Mouse (Mus musculus) fat pad, adult 2 months (tissue): ENCODE data around the gene Aqp12.
"Not testable (repeated sequence)": the region's sequence is repeated elsewhere in the genome, so short reads cannot be mapped to it uniquely, and the experiment has no call there.

ENCODE experiments used
- DNase-seq: peaks from one replicate; pipeline ENCODE4 v3.0.0-alpha.2; 2011; ENCODE audit warnings: low read depth, low spot score; ENCODE audit errors: extremely low read depth

Aqp12 gene

DNA sequence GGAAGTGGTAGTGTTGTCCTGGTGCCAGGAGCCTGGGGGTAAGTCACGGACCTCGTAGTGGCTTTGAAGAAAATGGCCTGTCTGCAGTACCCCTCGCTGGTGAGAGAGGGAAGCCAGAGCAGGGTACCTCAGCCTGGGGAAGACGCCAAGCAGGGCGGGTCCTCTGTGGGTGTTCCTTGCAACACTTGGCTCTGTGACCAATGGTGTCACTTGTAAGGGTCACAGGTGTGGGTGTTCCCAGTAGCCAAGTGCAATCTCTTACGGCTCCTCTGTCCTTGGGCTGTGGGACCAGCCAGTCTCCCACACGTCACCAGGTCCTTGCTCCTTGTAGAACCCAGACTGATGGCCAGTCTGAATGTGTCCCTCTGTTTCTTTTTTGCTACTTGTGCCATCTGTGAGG is at the start of gene Aqp12:
Aqp12 (plus strand) TSS at position 274 of the 400 bp plus-strand sequence.
- DNase-seq, result no peak

DNA sequence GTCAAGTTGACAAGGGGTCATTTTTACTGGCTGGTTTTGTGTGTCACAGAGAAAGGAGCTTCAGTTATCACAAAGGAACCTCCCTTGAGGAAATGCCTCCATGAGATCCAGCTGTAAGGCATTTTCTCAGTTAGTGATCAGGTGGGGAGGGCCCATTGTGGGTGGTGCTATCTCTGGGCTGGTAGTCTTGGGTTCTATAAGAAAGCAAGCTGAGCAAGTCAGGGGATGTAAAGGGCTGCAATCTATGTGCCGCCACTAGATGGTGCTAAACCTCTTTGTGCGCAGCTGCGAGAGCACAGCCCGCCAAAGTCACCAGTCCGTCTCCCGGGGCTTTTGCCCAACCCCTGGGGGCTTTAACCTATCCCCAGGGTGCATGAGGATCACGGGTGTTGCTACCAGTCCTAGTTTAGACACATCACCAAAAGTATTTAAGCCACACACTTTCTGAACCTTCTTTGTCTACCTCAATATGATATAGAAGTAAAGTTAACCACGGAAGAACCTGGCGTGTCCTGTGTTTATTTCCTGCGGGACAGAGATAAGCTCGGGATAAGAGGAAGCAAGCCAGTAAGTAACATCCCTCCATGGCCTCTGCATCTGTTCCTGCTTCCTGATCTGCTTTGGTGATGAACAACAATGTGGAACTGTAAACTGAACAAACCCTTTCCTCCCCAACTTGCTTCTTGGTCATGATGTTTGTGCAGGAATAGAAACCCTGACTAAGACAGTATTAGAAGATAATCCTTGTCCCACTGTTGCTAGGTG is 49.4 kb upstream of the Aqp12 start:
- not testable (repeated sequence) for DNase-seq

DNA sequence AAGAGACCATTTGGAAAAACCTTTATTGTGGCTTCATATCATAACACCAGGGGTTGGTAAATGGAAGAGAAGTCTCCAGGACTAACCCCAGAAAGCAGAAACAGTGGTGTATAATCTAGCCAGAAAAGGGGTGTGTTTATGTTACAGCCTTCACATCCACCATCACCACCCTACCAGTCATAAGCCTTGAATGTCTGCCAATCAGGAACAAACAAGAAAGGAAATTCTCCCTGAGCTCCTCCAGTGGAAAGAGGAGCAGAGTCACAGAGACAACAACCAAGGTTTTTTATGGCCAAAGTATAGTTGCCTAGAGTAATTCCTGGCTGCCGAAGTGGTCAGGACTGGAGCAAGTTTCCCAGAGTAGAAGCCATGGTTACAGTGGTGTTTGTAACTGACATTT is 47.1 kb upstream of the Aqp12 start:
- no peak for DNase-seq

DNA sequence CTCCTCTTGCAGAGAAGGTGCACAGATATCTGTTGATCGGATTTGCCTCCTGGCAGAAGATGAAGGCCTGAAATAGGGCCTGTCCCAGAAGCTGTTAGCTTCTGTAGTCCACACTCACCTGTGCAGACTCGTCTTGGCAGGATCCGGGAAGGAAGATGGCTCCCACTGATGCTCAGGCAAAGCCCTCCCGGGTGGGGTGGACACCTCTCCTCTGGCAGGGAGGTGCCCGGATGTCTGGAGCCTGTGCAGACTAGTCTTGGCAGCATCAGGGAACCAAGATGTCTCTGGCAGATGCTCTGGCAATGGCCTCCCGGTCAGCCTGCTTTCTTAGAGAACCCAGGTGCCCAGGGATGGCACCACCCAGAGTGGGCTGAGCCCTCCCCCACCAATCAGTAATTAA is 35.3 kb upstream of the Aqp12 start:
- not testable (repeated sequence) for DNase-seq

DNA sequence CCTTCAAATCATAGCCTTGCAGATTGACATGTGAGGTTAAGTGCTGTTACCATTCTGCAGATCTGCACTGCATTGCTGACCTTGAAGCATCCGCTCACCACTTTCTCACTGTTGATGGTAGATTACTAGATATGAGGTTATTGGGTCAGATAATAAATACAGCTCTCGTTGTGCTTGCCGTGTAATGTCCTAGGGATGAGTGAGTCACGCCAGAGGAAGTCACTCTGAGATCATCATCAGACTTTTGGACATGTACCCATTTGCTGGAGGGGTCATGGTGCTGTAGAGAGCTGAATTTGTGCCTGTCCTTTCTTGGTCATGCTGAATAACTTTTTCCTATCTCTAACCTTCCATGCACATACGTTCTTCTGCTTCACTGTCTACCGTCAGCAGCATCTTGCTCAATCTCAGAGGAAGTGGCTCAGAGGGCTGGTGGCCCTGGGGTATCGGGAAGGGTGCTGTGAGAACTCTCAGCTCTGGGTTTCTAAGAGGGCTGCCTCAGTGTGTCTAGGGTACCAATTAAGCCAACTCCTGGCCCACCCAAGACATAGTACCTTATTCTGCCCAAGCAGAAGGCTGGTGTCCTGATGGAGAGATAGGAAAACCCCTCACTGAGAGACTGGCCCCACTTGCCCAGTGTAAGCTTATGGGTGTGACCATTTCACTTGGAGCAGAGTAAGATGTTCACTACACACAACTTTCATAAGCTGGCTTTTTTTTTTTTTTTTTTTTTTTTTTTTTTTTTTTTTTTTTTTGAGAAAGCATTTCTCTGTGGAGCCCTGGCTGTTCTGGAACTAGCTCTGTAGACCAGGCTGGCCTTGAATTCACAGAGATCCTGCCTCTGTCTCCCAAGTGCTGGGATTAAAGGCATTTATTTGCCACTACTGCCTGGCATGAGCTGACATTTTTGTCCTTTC is 34.0 kb upstream of the Aqp12 start:
- DNase-seq, result peak; percentile 4

DNA sequence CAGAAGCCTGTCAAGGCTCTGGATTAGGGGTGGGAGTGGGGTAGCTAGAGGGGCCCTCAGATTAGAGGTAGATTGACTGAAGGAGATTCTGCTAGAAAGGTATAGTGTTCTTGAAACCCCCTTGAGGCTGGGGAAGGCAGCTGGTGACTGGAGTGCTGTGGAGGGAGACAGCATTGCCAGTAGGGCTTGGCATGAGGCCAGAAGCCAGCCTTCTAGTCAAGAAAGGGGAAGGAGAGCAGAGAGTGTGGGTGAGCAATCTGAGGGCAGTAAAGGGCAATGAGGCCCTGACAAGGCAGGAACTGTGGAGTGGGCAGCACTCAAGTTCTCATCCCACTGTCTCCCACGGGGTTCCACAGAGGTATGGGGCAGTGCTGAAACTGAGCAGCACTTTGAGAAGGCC is 33.3 kb upstream of the Aqp12 start:
- DNase-seq, result no peak

DNA sequence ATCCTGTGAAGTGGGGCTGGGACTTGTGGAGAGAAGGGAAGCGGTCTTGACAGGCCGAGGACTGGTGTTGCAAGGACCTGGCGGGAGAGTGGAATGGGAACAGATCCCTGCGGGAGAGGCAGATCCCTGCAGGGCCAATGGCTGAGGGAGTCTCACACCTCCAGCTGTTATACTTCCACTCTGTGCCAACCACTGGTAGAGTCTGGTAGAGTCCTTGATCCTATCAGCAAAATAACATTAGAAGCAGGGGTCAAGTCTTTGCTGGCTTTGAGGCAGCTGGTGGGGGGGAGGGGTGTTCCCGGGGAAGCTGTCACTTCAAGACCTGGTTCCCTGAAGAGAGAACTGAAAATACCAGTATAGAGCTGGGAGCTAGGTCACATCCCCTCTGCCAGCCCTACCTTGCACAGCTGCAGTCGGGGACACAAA is 30.0 kb upstream of the Aqp12 start:
- DNase-seq, result peak; percentile 7

DNA sequence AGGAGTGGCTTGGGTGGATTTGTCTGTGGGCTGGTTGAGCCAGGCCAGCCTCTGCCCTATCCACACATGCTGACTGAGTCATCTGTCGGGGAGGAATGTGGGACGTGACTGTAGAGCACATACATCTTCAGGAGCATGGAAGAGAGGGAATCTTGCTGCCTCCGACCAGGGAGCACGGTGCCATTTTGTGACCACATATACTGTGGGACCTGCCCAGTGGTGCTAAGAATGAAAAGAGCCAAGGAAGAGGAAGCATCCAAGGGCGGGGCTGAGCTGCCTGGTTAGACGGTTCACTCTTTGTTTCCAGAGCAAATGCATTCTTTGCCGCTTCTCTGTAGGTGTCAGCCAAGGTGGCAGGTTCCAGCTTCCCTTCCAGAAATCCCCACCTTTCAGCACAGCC is 27.5 kb upstream of the Aqp12 start:
- DNase-seq, result no peak

DNA sequence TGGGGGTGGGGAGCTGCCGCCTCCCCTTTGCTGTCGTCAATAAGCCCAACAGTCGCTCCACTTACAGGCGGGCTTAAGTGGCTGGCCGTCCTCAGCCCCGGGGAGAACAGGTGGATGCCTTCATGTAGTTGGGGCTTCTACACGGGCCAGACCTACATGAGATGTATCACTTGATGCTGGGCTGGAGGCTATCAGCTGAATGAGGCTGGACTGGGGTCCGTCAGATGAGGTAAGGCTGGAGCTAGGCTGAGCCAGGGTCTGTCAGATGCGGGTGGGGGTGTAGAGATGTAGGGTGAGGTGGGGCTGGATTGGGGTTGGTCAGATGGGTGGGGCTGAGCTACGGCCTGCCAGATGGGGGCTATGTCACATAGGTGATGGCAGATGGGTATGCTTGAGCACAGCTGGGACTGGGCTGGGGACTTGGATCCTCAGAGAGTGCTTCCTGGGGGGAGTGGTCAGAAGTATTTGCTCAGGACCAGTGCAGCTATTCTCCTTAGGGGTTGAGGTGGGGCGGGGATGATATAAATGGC is 27.0 kb upstream of the Aqp12 start:
- DNase-seq, result no peak

DNA sequence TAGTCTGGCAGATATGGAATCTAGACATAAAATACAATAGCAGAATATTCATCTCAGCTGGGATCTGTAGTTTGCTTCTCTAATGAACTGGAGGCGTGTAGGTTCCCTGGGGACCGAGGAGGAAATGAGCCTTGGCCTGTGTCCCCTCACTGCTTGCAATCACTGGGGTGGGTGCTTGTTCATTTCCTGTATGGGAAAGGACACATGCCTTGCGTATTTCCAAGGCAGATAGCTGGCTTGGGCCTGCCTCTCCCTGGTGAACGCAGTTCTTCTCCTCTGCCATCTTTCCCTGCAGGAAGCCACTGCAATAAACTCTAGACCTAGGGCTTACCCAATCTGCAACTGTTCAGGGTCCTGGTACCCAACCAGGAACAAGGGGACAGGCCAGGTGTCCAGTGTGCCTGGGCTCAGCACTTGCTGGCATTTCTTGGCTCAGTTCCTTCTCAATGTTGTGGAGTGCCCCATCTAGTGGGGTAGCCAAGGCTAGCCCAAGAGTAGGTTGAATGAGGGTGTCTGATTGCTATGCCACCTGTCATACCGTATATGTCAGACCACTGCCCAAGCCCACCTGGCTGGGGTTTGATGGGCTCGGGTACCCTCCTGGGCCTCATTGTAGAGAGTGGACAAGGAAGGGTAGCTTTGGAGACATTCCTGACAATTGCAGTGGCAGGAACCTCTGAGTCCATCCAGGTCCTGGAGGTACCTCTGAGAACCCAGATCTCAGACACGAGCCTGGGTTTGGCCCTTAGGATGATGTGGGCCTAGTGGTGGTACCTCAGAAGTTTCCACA is 24.9 kb upstream of the Aqp12 start:
- DNase-seq, result no peak

DNA sequence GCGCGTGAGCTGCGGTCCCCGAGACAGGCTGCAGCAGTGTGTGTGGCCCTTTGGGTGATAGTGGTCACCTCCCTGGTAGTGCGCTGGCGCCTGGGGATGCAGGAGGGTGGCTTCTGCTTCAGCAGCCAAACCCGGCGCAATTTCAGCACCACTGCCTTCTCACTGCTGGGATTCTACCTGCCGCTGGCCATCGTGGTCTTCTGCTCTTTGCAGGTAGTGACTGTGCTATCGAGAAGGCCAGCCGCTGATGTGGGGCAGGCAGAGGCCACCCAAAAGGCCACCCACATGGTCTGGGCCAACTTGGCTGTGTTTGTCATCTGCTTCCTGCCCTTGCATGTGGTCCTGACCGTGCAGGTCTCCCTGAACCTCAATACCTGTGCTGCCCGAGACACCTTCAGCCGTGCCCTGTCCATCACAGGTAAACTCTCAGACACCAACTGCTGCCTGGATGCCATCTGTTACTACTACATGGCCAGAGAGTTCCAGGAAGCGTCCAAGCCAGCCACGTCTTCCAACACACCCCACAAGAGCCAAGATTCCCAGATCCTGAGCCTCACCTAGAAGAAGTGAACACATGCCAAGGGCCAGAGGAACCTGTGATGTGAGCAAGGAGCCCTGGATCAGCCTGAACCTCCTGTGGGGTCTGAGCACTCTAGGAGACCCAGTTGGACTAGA is 23.1 kb upstream of the Aqp12 start:
- DNase-seq, result no peak

DNA sequence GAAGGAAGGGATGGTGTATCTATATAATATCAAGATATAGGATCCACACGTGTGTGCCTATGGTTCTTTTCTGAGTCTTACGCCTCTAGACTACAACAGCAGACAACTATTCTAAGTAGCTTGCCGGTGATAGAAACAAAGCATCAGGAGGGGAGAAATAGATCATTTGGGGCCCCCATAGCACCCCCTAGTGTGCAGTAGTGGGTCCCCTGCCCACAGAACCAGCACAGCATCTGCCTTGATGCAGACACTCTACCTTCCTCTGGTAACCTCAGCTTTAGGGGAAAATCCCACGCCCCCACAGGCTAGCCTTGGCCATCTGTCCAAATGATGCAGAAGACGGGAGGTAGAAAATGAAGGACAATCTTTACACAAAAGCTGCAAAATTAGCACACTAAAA is 21.1 kb upstream of the Aqp12 start:
- no peak for DNase-seq

DNA sequence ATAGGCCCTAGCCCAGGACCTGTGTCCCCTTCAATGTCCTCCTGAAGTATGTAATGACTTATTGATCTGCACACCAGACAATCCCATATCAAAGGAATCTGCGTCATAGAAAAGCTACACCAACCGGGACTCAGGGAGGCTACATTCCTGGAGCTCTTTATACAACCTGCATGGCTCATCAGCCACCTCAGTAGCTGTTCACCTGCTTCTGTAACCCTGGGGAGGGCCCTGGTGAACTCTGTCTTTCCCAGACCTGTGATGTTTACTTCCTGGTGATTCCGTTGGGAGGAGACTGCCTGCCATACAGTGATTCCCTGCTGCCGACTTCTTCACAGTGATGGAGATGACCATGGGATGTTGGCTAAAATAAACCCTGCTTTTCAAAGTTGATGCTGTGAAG is 17.2 kb upstream of the Aqp12 start:
- no peak for DNase-seq

DNA sequence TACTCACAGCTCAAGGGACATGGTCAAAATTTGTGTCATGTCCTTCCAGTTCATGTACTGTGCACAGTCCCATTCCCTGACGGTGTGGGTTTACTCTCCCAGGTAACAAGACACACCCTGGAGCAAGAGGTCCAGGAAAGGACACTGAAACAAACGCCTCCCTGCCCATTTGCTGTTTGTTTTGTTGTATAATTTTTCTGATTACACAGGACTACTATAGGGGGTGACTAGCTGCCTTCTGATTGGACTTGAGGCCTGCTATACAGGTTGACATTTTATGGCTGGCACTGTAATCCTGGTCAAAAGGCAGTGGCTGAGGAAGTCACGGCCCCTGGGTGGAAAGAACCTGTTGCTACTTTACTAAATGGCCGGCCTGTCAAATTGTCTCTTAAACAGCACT is 16.2 kb upstream of the Aqp12 start:
- no peak for DNase-seq

DNA sequence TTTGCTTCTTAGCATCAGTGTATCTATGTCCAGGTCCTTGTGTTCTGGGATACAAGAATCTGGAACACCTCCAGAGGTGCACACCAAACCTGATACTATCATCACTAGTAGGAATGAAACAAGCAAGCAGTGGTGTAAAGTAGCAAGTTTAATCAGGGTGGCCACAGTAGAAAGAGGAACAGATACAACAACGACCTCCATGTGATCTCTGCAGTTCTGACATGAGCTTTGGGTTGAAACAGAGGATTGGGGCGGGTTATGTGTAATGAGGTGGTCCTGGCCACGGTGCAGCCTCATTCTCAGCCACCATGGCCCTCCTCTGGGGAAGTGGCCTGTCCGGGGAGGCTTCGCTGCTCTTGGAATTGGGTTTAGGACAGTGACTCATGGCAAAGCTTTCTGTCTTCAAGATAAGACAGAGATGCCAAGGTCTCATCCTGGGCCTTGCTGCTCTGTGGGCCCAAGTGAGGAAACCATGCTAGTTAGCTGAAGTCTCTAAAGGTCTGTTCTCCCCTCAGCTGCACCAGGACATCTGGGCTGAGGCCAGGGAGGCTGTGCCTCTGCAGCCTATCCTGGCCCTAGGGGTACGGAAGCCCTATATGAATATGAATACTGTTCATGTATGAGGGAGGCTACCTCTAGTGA is 13.8 kb upstream of the Aqp12 start:
- no peak for DNase-seq

DNA sequence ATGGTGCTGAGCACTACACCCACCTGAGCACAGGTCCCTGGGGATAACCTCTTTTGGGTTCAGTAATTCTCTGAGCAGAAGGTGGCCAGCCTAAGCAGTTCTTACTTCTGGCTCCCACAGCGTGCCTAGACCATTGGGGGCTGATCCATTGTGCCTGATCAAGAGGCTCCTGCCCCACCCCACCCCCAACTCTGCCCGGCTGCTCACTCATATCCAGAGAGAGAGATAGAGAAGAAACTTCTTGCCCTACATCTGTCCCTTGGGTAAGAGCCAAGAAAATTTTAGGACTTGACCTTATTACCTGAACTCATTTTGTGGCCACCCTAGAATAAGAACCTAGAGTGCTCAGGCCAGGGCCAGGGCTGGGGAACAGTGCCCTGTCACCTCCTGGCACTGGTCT is 13.3 kb upstream of the Aqp12 start:
- DNase-seq, result no peak

DNA sequence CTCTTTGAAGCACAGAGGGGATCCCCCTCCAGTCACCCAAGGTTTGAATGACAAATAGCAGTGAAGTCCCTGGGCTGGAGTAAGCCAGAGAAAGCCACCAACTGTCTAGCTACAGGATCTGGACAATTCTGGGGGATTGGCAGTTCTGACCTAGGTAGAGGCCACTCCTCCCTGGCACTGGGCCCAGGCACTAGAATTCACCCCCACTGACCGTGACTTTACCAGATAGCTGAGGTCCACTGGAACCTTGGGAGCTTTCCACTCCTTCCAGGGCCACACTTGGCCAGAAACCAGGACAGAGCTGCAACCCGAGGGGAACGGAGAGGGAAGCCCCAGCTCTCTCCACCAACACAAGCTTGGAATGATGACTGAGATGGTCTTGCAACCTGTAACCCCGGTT is 3.1 kb downstream of the Aqp12 start:
- DNase-seq, result no peak

DNA sequence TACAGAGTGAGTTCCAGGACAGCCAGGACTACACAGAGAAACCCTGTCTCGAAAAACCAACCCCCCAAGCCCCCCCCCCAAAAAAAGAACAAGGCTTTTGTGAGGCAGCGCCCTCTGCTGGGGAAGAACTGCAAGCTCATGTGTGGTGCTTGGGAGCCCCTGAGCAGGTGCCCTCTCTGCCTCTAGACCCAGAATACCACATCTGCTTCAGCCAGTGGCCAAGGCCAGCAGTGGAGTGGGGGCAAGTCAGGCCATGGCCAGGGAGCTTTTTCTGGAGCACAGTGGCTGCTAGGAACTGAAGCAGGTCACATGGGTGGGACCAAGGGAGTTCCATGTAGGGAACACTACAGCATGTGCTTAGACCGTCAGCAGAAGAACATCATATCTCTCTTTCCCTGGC is 4.6 kb downstream of the Aqp12 start:
- no peak for DNase-seq

DNA sequence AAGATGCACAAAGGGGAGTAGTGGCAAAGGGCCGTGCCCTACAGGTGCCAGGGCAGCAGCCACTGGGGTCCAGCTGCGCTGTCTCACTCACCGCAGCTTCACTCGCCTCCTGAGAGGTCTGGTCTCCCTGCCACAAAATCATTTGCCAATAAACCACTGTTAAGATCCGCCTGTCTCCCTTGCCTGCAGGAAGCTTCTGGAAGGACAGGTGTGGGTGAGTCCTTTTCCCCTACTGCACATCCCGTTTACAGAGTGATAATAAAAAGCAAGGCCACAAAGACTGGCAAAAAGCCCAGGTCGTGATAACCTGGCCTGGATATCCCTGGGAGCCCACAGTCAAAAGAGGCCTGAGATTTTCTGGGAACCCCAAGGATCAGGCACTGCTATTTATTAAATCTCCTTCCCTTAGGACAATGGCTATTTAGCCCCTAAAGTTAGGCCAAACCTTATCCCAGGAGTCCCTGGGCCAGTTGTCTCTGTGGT is 6.0 kb downstream of the Aqp12 start:
- no peak for DNase-seq

DNA sequence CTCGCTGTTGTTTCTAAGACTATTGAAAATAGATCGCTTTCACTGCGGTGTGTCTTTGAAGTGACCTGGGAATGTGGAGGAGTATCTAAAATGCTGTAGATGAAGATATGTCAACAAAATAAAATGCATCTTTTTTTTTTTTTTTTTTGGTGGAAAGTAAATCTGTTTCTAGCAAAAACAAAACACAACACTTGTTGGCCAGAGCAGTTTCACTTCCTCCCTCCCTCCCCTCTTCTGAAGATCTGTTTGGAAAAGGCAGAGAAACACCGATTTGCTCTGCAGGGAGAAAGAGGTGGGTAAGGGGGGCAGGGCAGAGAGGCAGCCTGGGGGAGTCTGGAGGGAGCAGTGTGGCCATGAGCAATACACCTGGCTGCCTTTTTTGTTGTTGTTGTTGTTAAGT is 7.2 kb downstream of the Aqp12 start:
- no peak for DNase-seq
